Mouse (Mus musculus) E14TG2a.4 (cell line): Measurements from ENCODE around the gene Fmn2.

Experiments
- H3K27me3 ChIP-seq: 2 replicates; pipeline ENCODE4 v1.6.1; 2014; ENCODE audit warnings: low read length, control low read depth; ENCODE audit not compliant: insufficient read depth
- H3K36me3 ChIP-seq: 2 replicates; pipeline ENCODE4 v1.6.1; 2014; ENCODE audit warnings: low read length, control low read depth; ENCODE audit not compliant: insufficient read depth
- H3K4me1 ChIP-seq: replicated peaks from 2 replicates; pipeline ENCODE4 v1.6.1; 2014; ENCODE audit warnings: low read depth, low read length, control low read depth
- H3K4me3 ChIP-seq: replicated peaks from 2 replicates; pipeline ENCODE4 v1.5.1; 2014; ENCODE audit warnings: mild to moderate bottlenecking, low read length
- H3K9me3 ChIP-seq: 2 replicates; pipeline ENCODE4 v1.6.1; 2014; ENCODE audit warnings: low read length, control low read depth
- CTCF ChIP-seq: conservative IDR thresholded peaks from 2 replicates; pipeline ENCODE4 v1.5.1; 2014; ENCODE audit warnings: low read length
- NANOG ChIP-seq: IDR thresholded peaks from 2 replicates; pipeline ENCODE4 v1.6.1; 2014; ENCODE audit warnings: borderline replicate concordance, low read length, mixed read lengths
- POU5F1 ChIP-seq: IDR thresholded peaks from 2 replicates; pipeline ENCODE4 v1.6.1; 2014; ENCODE audit warnings: low read length, borderline replicate concordance

Fmn2 gene

DNA sequence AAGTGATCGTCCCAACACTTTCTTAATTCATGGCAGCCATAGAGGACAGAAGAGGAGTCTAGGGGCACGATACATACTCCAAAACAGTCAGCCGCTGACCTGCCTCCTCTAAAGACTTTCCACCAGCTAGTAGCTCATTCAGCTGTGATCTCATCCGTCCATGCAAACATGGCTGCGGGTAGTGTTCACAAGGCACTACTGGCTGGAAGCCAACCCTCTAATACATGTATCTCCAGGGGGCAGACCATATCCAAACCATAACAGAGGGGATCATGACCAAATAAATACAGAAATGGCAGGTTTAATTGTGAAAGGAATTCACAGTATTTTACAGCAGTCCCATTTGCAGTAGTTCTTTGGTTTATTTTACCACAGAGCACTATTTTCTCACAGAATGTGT is 200.2 kb downstream of the Fmn2 start:
- Histone ChIP-seq H3K9me3 (no peaks in the 10 kb centered on the region), H3K36me3 (no peaks in the 10 kb centered on the region), H3K4me1 (no peaks in the 10 kb centered on the region), H3K4me3 (no peak overlapping the region), H3K27me3 (no peaks in the 10 kb centered on the region)
- TF ChIP-seq CTCF = no peak
- TF ChIP-seq POU5F1 = no peak
- TF ChIP-seq NANOG = no peak

DNA sequence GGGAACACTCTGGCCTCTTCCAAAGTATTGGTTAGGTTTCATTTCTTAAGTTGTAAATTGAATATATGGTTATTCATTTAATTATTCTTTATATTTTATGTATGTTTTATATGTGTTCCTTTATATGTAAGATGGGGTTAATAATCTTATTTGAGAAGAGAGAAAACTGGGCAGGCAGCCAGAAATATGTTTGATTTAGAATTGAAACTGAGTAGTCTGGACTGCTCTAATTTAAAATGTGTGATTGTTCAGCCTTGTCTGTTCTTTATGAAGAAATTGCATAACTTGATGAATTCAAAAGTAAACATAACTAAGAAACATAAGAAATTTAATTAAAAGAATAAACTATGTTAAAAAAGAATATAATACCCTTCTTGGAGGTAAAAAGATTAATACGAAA is 202.3 kb downstream of the Fmn2 start:
- no peaks in the 10 kb centered on the region for H3K27me3 ChIP-seq
- TF ChIP-seq POU5F1 (no peak), CTCF (no peak), NANOG (no peak)

DNA sequence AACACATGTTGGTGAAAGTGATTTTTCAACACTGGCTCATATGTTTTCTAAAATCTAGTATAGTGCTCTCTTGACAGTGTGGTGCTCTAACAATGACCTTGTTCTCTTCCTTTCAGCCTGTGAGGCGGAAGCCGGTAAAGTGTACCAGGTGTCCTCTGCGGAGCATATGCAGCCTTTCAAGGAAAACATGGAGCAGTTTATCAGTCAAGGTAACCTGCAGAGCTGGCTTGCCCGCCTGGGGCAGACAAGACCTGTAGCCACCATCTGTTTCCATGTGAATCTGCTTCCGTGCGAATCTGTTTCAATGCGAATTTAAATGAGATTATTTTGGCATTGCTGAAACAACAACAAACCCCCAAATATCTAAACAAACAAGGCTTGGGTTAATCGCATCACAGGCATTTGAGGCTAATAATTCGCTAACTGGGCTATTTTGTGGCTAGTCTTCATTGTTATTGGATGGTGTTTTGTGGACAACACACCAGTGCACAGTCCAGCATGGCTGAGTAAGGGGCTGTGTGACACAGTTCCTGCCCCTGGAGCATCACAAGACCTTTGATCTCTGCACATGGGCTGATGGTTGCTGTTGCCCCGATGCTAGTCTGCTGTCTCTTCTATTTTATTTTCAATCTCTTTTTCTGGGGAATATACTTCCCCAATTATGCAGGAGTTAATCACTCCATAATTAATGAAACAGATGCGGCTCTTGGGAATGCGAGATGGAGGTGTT is 218.3 kb downstream of the Fmn2 start:
- TF ChIP-seq POU5F1 = no peak
- no peak for TF ChIP-seq NANOG
- no peak for TF ChIP-seq CTCF
- no peaks in the 10 kb centered on the region for H3K9me3 ChIP-seq
- no peaks in the 10 kb centered on the region for H3K36me3 ChIP-seq
- H3K27me3 ChIP-seq = no peaks in the 10 kb centered on the region
- no peaks in the 10 kb centered on the region for H3K4me1 ChIP-seq
- H3K4me3 ChIP-seq = no peak overlapping the region

More for the DNA sequence above, 202.3 kb downstream of the Fmn2 start:
- H3K36me3 ChIP-seq = no peaks in the 10 kb centered on the region
- H3K4me1 ChIP-seq = no peaks in the 10 kb centered on the region
- H3K4me3 ChIP-seq = no peak overlapping the region
- no peaks in the 10 kb centered on the region for H3K9me3 ChIP-seq

DNA sequence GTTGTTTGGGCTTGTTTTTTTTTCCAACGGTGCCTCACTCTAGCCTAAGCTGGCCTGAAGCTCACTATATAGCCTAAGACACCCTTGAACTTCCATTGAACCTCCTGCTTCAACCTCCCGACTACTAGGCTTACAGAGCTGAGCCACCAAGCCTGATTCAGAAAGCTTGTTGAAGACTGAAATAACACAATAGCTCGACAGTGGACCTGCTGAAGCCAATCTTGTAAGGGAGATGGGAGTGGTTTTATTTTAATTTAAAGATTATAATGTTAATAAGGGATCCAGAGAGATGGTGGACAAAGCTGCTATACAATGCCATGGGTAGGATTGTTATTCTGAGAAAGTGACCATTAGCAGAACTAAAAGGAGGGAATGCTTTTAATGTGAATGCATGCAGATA is 227.1 kb downstream of the Fmn2 start:
- Histone ChIP-seq H3K4me3 (no peak overlapping the region), H3K36me3 (no peaks in the 10 kb centered on the region), H3K27me3 (no peaks in the 10 kb centered on the region), H3K4me1 (peaks cover 8% of the 10 kb centered on the region), H3K9me3 (no peaks in the 10 kb centered on the region)
- TF ChIP-seq NANOG (no peak), POU5F1 (no peak), CTCF (no peak)

DNA sequence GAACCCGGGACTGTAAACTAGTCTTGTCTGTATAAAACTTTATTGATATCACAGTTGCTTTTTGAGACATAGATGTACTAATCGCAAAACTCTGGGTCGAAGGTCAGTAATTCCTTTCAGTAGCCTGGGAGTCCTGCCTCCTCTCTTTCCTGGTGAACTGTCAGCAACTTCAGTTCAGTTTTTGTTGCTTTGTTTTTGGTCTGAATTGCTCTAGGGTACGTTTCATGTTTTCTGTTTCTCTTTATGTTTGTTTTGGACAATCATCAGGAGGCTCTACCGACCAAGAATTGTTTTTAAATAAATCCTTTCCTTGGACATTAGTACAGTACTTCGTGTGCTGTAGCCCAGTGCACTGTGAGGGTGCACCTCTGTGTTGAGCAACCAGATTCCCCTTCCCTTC is 231.1 kb downstream of the Fmn2 start:
- Histone ChIP-seq H3K9me3 (no peaks in the 10 kb centered on the region), H3K36me3 (no peaks in the 10 kb centered on the region), H3K27me3 (no peaks in the 10 kb centered on the region), H3K4me1 (peaks cover 8% of the 10 kb centered on the region), H3K4me3 (no peak overlapping the region)
- TF ChIP-seq POU5F1 = no peak
- TF ChIP-seq NANOG = no peak
- no peak for TF ChIP-seq CTCF

DNA sequence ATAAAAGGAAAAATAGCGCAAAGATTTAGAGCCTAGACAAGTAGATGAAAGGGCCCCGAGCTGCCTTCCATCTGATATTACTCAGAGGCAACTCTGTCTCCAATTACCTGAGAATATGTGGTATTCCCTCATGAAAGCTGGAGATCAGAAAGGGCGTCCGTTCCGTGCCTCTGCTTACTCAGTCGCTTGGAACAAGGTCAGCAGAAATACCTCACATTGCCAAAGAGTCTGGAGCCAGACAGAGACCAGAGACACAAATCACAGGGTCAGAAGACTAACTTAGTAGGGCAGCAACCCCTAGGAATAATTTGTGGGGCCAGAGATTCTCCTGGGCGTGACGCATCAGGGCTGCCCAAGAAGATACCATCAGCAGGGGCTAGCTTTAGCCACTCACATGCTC is 237.3 kb downstream of the Fmn2 start:
- H3K4me1 ChIP-seq = no peaks in the 10 kb centered on the region
- no peak for TF ChIP-seq NANOG
- TF ChIP-seq POU5F1 = no peak
- no peak for TF ChIP-seq CTCF
- H3K36me3 ChIP-seq = no peaks in the 10 kb centered on the region
- no peaks in the 10 kb centered on the region for H3K9me3 ChIP-seq
- no peak overlapping the region for H3K4me3 ChIP-seq
- no peaks in the 10 kb centered on the region for H3K27me3 ChIP-seq

DNA sequence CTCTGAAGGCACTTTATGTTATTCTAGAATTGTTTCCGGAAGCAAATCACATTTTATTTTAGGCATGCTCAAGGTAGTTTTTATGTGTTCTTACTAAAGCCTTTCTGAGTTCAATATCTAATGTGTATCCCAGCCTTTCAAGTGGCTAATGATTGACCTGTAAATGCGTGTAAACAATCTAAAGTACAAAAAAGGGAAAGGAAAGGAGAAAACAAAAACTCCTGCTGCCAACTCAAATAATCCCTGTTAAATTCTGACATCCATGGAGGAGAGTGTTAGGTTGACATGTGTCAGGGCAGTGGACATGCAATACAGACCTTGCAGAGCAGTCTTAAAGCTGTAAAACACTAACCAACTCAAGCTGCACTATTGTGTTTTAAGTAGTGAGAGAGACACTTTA is 241.0 kb downstream of the Fmn2 start:
- TF ChIP-seq POU5F1 (no peak), CTCF (no peak), NANOG (no peak)
- Histone ChIP-seq H3K27me3 (no peaks in the 10 kb centered on the region), H3K36me3 (no peaks in the 10 kb centered on the region), H3K4me1 (no peaks in the 10 kb centered on the region), H3K4me3 (no peak overlapping the region), H3K9me3 (no peaks in the 10 kb centered on the region)

DNA sequence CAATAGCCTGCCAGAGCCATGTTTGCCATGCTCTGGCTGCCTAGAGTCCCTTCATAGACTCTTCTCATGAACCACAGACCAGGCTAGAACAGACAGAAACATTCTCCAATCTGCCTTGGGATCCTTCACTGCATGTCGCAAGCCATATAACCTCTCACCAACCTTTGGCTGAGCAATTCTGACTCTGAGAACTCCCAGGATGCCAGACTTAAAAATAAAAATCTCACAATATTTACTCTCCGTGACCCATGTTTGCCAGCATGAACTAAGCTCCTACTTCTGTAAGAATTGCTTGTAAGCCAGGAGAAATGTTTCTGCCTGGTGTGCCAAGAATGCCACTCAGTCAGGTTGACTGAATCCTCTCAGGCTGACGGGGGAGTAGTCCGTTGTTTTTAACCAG is 246.9 kb downstream of the Fmn2 start:
- Histone ChIP-seq H3K4me1 (no peaks in the 10 kb centered on the region), H3K36me3 (no peaks in the 10 kb centered on the region), H3K4me3 (no peak overlapping the region), H3K9me3 (no peaks in the 10 kb centered on the region), H3K27me3 (no peaks in the 10 kb centered on the region)
- TF ChIP-seq POU5F1 = no peak
- TF ChIP-seq CTCF = no peak

DNA sequence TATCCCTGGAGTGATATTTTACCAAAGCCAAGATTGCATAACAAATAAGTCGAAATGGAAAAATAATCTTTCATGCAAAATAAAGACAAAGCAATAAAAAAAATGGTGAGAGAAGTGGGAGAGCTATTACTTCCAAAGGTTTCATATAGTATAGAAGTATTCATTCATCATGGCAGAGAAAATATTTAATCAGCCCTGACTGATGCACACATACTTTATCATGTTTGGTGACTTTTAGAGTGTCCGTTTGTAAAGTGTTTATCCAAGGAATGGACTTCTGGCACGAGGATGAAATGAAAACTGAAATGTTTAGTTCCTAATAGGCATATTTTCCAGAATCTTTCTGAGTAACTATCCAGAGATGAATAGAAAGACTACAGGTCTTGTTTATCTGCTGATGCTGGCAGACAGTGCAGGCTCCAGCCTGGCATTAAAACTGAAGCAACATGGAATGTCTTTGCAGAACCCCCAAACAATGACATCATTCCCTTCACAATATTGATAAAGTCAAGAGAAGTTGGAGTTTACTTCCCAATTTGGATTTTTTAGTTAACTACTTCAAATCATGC is 249.4 kb downstream of the Fmn2 start:
- no peaks in the 10 kb centered on the region for H3K27me3 ChIP-seq
- TF ChIP-seq POU5F1 (no peak), NANOG (no peak), CTCF (no peak)
- no peaks in the 10 kb centered on the region for H3K36me3 ChIP-seq
- no peak overlapping the region for H3K4me3 ChIP-seq
- no peaks in the 10 kb centered on the region for H3K9me3 ChIP-seq
- no peaks in the 10 kb centered on the region for H3K4me1 ChIP-seq
